Mouse (Mus musculus) liver, embryonic 16.5 days (tissue): ENCODE data around the gene Map7. TPM values are rescaled to one million over a fixed set of nuclear protein-coding genes. Genes with fewer than 3 reads are reported as not detected.

Source experiments
- ATAC-seq: fragments of 200-750 bp; cut with Nextera tagmentation; 2 replicates; pipeline ENCODE4 v1.8.0; 2017; ENCODE audit warnings: low read depth, mild to moderate bottlenecking, moderate number of reproducible peaks, moderate library complexity
- H3K27ac ChIP-seq: fragments of 300-500 bp; sonication (generic); 2 replicates; pipeline ENCODE4 v1.5.1; 2014; ENCODE audit warnings: mild to moderate bottlenecking, low read length
- H3K27me3 ChIP-seq: fragments of 300-500 bp; sonication (generic); 2 replicates; pipeline ENCODE4 v1.6.1; 2014; ENCODE audit warnings: low read depth, low read length, mixed read lengths; ENCODE audit not compliant: control insufficient read depth, insufficient read depth
- H3K36me3 ChIP-seq: fragments of 300-500 bp; sonication (generic); 2 replicates; pipeline ENCODE4 v1.6.1; 2014; ENCODE audit warnings: mild to moderate bottlenecking; ENCODE audit not compliant: control insufficient read depth, insufficient read depth
- H3K4me1 ChIP-seq: fragments of 300-500 bp; sonication (generic); 2 replicates; pipeline ENCODE4 v1.6.1; 2014; ENCODE audit warnings: low read depth, low read length, mixed read lengths; ENCODE audit not compliant: control insufficient read depth
- H3K4me2 ChIP-seq: fragments of 300-500 bp; sonication (generic); 2 replicates; pipeline ENCODE4 v1.6.1; 2014; ENCODE audit warnings: low read depth, low read length, mixed read lengths
- H3K4me3 ChIP-seq: fragments of 300-500 bp; sonication (generic); 2 replicates; pipeline ENCODE4 v1.5.1; 2014; ENCODE audit warnings: low read depth, mild to moderate bottlenecking, low read length
- H3K9ac ChIP-seq: fragments of 300-500 bp; sonication (generic); 2 replicates; pipeline ENCODE4 v1.6.1; 2014; ENCODE audit warnings: low read depth, low read length
- H3K9me3 ChIP-seq: fragments of 300-500 bp; sonication (generic); replicated peaks from 2 replicates; pipeline ENCODE4 v1.6.1; 2016; ENCODE audit warnings: low read length; ENCODE audit not compliant: control insufficient read depth
- WGBS: fragments of 180-500 bp; shearing (Covaris S2); extraction: QIAGEN DNeasy Blood & Tissue Kit; methylation state at CpG from one replicate; pipeline ENCODE4 v1.1.7; 2014; ENCODE audit not compliant: insufficient replicate concordance; 5-methylcytosine and 5-hydroxymethylcytosine counted together
- polyA plus RNA-seq: library from polyadenylated mRNA; unstranded; fragments of >200 nt; fragmentation: Nextera tagmentation; extraction: Ambion mirVana; gene quantifications from 2 replicates; pipeline ENCODE4 v1.2.1, GENCODE M21; 2015

The Map7 gene
- polyA plus RNA-seq, 1 experiment from 2014 or later = 5.3 TPM

GRCm38 (mm10) chr10:20176054-20176453, 27.8 kb downstream of the Map7 start:
- WGBS = 55% methylated on average over 7 of the region's 7 CpGs
- Histone ChIP-seq H3K4me3 (no peak overlapping the region), H3K9me3 (no peaks in the 10 kb centered on the region), H3K4me2 (no peak overlapping the region), H3K27me3 (no peaks in the 10 kb centered on the region), H3K9ac (no peak overlapping the region), H3K4me1 (peaks cover 6% of the 10 kb centered on the region; the same call in 1 of the 2 replicates), H3K27ac (no peak overlapping the region), H3K36me3 (no peaks in the 10 kb centered on the region)
- no peak for ATAC-seq

DNA sequence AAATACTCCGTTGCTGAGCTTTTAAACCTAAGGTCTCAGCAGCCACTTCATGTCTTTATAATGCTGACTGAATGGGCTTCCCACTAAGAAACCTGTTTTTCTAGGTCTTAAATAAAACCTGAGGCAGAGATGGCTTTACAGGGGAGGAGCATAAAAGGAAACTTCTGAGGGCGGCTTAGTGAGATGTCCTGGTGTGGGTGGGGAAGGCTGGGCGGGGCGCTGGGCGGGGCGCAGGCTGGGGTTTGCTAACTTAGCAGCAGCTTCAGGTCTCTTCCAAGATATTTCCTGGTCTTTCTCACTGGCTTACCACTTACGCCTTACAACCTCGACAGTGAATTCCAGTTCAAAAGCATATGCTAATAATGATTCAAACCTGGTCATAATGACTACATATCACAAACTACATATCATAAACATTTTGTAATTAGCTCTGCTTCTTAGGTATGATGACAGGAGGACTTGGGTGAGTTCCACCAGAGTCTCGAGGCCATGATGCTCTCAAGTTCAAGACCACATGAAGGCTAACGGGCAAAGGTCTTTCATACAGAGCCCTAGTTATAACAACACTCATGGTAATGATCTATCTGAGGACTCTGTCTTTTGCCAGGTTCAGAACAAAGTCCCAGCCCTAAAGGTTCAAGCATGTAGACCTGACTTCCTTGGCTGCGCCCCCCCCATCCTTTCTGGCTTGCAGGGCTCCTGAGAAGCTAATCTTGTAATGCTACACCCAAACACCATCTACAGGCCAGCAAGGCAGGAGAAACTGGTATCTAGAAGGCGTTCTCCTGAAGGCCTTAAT, 30.7 kb downstream of the Map7 start:
- ATAC-seq = no peak
- H3K4me1 ChIP-seq = peaks cover 6% of the 10 kb centered on the region; the same call in 1 of the 2 replicates
- H3K4me2 ChIP-seq = no peak overlapping the region
- H3K9ac ChIP-seq = no peak overlapping the region
- H3K9me3 ChIP-seq = no peaks in the 10 kb centered on the region
- no peaks in the 10 kb centered on the region for H3K36me3 ChIP-seq
- 32% methylated on average over 12 of the region's 12 CpGs for WGBS
- no peak overlapping the region for H3K4me3 ChIP-seq
- H3K27me3 ChIP-seq = no peaks in the 10 kb centered on the region
- H3K27ac ChIP-seq = no peak overlapping the region

DNA sequence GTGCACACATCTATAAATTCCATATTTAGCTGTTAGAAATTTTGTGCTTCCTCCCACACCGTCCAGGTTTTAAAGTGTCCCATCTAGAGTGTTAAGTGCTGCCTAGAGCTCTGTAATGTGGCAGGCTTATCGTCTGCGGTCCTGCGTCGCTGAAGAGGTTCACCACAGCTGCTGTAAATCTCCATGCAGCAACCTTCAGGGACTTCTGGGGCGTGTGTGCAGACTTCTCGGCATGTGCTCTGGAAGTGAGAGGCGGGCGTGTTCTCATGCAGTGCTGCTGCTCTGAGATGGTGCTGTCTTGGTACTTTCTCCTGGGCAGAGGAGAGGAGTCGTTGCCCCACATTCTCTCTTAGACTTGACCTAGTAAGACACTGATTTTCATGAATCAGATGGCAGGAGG, 32.9 kb downstream of the Map7 start:
- no peak for ATAC-seq
- H3K27me3 ChIP-seq = no peaks in the 10 kb centered on the region
- H3K4me3 ChIP-seq = no peak overlapping the region
- H3K27ac ChIP-seq = no peak overlapping the region
- WGBS = 16% methylated on average over 10 of the region's 10 CpGs
- H3K4me1 ChIP-seq = peaks cover 6% of the 10 kb centered on the region; the same call in 1 of the 2 replicates
- no peaks in the 10 kb centered on the region for H3K36me3 ChIP-seq
- H3K4me2 ChIP-seq = no peak overlapping the region
- no peak overlapping the region for H3K9ac ChIP-seq
- H3K9me3 ChIP-seq = no peaks in the 10 kb centered on the region

GRCm38 (mm10) chr10:20181680-20182399, 33.6 kb downstream of the Map7 start:
- WGBS = 24% methylated on average over 11 of the region's 11 CpGs
- ATAC-seq = no peak

GRCm38 (mm10) chr10:20184326-20184725, 36.1 kb downstream of the Map7 start:
- 73% methylated on average over 4 of the region's 4 CpGs for WGBS
- Histone ChIP-seq H3K36me3 (no peaks in the 10 kb centered on the region), H3K4me2 (no peak overlapping the region), H3K4me1 (peaks cover 7% of the 10 kb centered on the region), H3K9ac (no peak overlapping the region), H3K27ac (no peak overlapping the region), H3K27me3 (no peaks in the 10 kb centered on the region), H3K9me3 (no peaks in the 10 kb centered on the region), H3K4me3 (no peak overlapping the region)
- no peak for ATAC-seq

More at GRCm38 (mm10) chr10:20181680-20182399, 33.6 kb downstream of the Map7 start:
- Histone ChIP-seq H3K9me3 (no peaks in the 10 kb centered on the region), H3K27me3 (no peaks in the 10 kb centered on the region), H3K4me3 (no peak overlapping the region), H3K27ac (no peak overlapping the region), H3K9ac (no peak overlapping the region), H3K4me2 (no peak overlapping the region), H3K36me3 (no peaks in the 10 kb centered on the region), H3K4me1 (peaks cover 10% of the 10 kb centered on the region)

DNA sequence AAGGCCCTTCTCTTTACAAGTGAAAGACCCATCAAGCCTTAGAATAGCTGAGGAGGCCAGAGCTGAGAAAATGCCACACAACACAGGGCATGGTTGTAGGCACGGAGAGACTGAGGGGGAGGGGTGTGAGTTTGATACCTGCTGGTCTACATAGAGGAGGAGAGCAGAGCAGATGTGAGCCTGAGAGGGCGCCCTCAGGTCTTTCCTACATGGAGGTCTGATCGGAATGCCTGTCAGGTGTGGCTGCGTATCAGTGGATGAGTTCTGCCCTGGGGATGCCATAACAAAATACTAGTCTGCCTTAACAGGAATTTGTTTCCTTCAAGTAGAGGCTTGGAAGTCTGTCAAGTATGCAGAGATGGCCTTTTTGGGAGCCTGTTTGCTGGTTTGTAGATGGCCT, 37.0 kb downstream of the Map7 start:
- Histone ChIP-seq H3K27ac (no peak overlapping the region), H3K36me3 (no peaks in the 10 kb centered on the region), H3K4me2 (no peak overlapping the region), H3K27me3 (no peaks in the 10 kb centered on the region), H3K9me3 (no peaks in the 10 kb centered on the region), H3K9ac (no peak overlapping the region), H3K4me1 (peaks cover 9% of the 10 kb centered on the region), H3K4me3 (no peak overlapping the region)
- 75% methylated on average over 4 of the region's 4 CpGs for WGBS
- no peak for ATAC-seq

- H3K36me3 ChIP-seq = no peaks in the 10 kb centered on the region
- H3K4me1 ChIP-seq = peaks cover 9% of the 10 kb centered on the region
- H3K27me3 ChIP-seq = no peaks in the 10 kb centered on the region
- H3K9me3 ChIP-seq = no peaks in the 10 kb centered on the region
- no peak overlapping the region for H3K27ac ChIP-seq
- no peak overlapping the region for H3K9ac ChIP-seq
- no peak overlapping the region for H3K4me3 ChIP-seq
- no peak overlapping the region for H3K4me2 ChIP-seq
- WGBS = 81% methylated on average over 2 of the region's 2 CpGs
- ATAC-seq = no peak
Observed at GRCm38 (mm10) chr10:20185806-20186205, 37.5 kb downstream of the Map7 start.

DNA sequence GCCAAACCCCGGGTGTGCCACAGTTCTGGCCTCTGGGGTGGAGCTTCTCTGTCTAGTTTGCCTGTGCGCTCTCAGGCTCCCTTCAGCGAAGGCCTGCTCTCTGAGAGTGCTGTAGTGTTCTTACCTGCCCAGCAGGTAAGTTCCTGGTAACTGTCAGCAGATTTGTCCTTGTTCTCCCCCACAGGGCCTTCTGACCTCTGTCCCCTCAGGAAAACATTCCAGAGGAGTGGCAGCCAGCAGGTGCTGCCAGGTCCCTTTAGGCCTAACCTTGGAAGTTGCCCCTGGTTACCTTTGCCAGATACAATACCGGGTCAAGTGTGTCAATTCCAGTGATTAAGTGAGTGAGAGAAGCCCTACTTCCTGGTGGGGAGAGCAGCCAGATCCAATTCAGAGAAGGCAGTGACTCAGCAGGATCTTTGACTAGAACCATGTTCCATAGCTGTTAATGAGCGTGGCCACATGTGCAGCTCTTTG, 38.6 kb downstream of the Map7 start:
- Histone ChIP-seq H3K27ac (no peak overlapping the region), H3K4me1 (peaks cover 9% of the 10 kb centered on the region), H3K27me3 (no peaks in the 10 kb centered on the region), H3K9ac (no peak overlapping the region), H3K4me3 (no peak overlapping the region), H3K36me3 (no peaks in the 10 kb centered on the region), H3K4me2 (no peak overlapping the region), H3K9me3 (no peaks in the 10 kb centered on the region)
- peak; percentile 50 for ATAC-seq
- 52% methylated on average over 5 of the region's 5 CpGs for WGBS
